Mouse (Mus musculus) neural tube, embryonic 10.5 days (tissue): ENCODE measurements around the gene Cped1.
"Not testable (repeated sequence)": the region's sequence is repeated elsewhere in the genome, so short reads cannot be mapped to it uniquely, and the experiment has no call there.

Experiments
- DNase-seq: peaks from one replicate; pipeline ENCODE4 v3.0.0-alpha.2; 2017; ENCODE audit warnings: low spot score; ENCODE audit errors: extremely low spot score

Gene Cped1

GRCm38 (mm10) chr6:22074232-22075083 lies 88.7 kb downstream of the Cped1 start:
- no peak for DNase-seq

GRCm38 (mm10) chr6:22078686-22079264 lies 93.1 kb downstream of the Cped1 start:
- DNase-seq: no peak

- no peak for DNase-seq
Measured at GRCm38 (mm10) chr6:22086056-22086455, 100.3 kb downstream of the Cped1 start.

- DNase-seq: peak; percentile 69
Measured at GRCm38 (mm10) chr6:22088346-22089064, 102.8 kb downstream of the Cped1 start.

GRCm38 (mm10) chr6:22091773-22092172 lies 106.1 kb downstream of the Cped1 start:
- no peak for DNase-seq

- DNase-seq: no peak
Measured at GRCm38 (mm10) chr6:22093792-22094191, 108.1 kb downstream of the Cped1 start.

GRCm38 (mm10) chr6:22097709-22098108 lies 112.0 kb downstream of the Cped1 start:
- no peak for DNase-seq

- DNase-seq: no peak
Measured at GRCm38 (mm10) chr6:22099832-22100231, 114.1 kb downstream of the Cped1 start.

GRCm38 (mm10) chr6:22101939-22102338 lies 116.2 kb downstream of the Cped1 start:
- DNase-seq: no peak

- no peak for DNase-seq
Measured at GRCm38 (mm10) chr6:22102752-22103151, 117.0 kb downstream of the Cped1 start.

GRCm38 (mm10) chr6:22103713-22104112 lies 118.0 kb downstream of the Cped1 start:
- no peak for DNase-seq

- DNase-seq: no peak
Measured at GRCm38 (mm10) chr6:22104211-22104610, 118.5 kb downstream of the Cped1 start.

- DNase-seq: no peak
Measured at GRCm38 (mm10) chr6:22114079-22114478, 128.4 kb downstream of the Cped1 start.

- DNase-seq: no peak
Measured at GRCm38 (mm10) chr6:22116679-22117078, 131.0 kb downstream of the Cped1 start.

GRCm38 (mm10) chr6:22122080-22122479 lies 136.4 kb downstream of the Cped1 start:
- DNase-seq: peak; percentile 34

GRCm38 (mm10) chr6:22122693-22123092 lies 137.0 kb downstream of the Cped1 start:
- no peak for DNase-seq

- no peak for DNase-seq
Measured at GRCm38 (mm10) chr6:22123332-22123731, 137.6 kb downstream of the Cped1 start.

- not testable (repeated sequence) for DNase-seq
Measured at GRCm38 (mm10) chr6:22124575-22125330, 139.0 kb downstream of the Cped1 start.

- no peak for DNase-seq
Measured at GRCm38 (mm10) chr6:22135038-22135631, 149.4 kb downstream of the Cped1 start.

- no peak for DNase-seq
Measured at GRCm38 (mm10) chr6:22136805-22137204, 151.1 kb downstream of the Cped1 start.

GRCm38 (mm10) chr6:22140786-22141185 lies 155.1 kb downstream of the Cped1 start:
- DNase-seq: no peak
